Mouse (Mus musculus) bone marrow macrophage, adult 2 months (primary cell): ENCODE measurements at regions not wholly inside any gene's neighbourhood (a gene's known extent, or its start where the extent isn't known, plus 50 kb on each side); places are given as distances from the start of the nearest gene placed in this dataset.

Source experiments
- CTCF ChIP-seq: IDR thresholded peaks from 2 replicates; pipeline ENCODE4 v1.5.1; 2012; ENCODE audit warnings: low read depth, mild to moderate bottlenecking, low read length, moderate library complexity
- POLR2A ChIP-seq: IDR thresholded peaks from 2 replicates; pipeline ENCODE4 v1.6.1; 2012; ENCODE audit warnings: mild to moderate bottlenecking, low read depth, low read length, borderline replicate concordance

DNA sequence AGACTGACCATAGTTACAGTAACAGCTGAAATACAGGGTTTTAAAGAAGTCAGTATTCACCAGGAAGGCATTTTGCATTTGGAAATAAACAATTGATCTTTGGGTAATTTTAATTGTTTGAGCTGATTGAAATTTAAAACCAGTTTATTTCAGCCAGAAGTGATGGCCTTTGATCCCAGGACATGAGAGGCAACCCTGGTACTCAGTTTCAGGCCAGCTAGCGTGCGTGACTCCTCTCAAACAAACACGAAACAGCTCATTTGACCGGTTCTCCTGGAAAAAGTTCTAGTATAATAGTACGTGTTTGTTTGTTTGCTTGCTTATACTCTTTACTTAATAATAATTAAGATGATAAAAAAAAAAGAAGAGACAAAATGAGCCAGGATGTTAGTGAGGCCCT, 72.9 kb upstream of the Etv6 start:
- TF ChIP-seq POLR2A (no peak), CTCF (no peak)
